Mouse (Mus musculus): Measurements from ENCODE around the gene Mgat3.

DNA sequence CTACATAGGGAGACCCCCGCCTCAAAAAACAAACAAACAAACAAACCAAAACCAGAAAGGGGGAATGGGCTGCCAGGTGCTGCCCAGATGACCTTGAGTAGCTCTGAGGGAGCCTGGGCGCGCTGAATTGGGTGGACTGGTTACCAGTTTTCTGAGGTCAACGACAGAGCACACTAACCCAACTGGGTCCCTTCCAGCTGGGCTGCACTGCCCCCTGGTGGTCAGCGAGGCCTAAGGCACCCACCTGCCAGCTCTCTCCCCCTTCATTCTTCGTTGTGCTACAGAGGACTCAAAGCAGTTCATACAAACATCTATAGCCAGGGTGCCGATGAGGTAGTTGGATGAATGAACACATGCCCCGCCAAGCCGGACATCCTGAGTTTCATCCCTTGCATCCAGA, 51.7 kb downstream of the Mgat3 start:
- TF ChIP-seq CTCF (IDR thresholded peaks at IDR 0.05), result peak; percentile 95
- TF ChIP-seq EP300 (IDR thresholded peaks at IDR 0.05), result no peak
